Mouse (Mus musculus) midbrain, embryonic 10.5 days (tissue): ENCODE data around the gene Tbcel. TPM values are rescaled to one million over a fixed set of nuclear protein-coding genes. Genes with fewer than 3 reads are reported as not detected.

Experiments used
- DNase-seq: peaks from one replicate; pipeline ENCODE4 v3.0.0-alpha.2; 2017; ENCODE audit warnings: low spot score
- H3K27ac ChIP-seq: fragments of 300-500 bp; sonication (generic); replicated peaks from 2 replicates; pipeline ENCODE4 v1.5.1; 2016; ENCODE audit warnings: mild to moderate bottlenecking
- H3K27me3 ChIP-seq: fragments of 300-500 bp; sonication (generic); 2 replicates; pipeline ENCODE4 v1.6.1; 2016; ENCODE audit warnings: low read depth, mild to moderate bottlenecking; ENCODE audit not compliant: poor library complexity, severe bottlenecking
- H3K36me3 ChIP-seq: fragments of 300-500 bp; sonication (generic); 2 replicates; pipeline ENCODE4 v1.6.1; 2016; ENCODE audit warnings: mild to moderate bottlenecking, moderate library complexity
- H3K4me1 ChIP-seq: fragments of 300-500 bp; sonication (generic); 2 replicates; pipeline ENCODE4 v1.6.1; 2016
- H3K4me3 ChIP-seq: fragments of 300-500 bp; sonication (generic); 2 replicates; pipeline ENCODE4 v1.5.1; 2016; ENCODE audit warnings: mild to moderate bottlenecking, moderate library complexity
- H3K9me3 ChIP-seq: fragments of 300-500 bp; sonication (generic); replicated peaks from 2 replicates; pipeline ENCODE4 v1.6.1; 2016; ENCODE audit warnings: mild to moderate bottlenecking
- WGBS: fragments of 180-500 bp; shearing (Covaris S2); methylation state at CpG from one replicate; pipeline ENCODE4 v1.1.7; 2016; 5-methylcytosine and 5-hydroxymethylcytosine counted together
- polyA plus RNA-seq: library from polyadenylated mRNA; unstranded; fragments of >200 nt; fragmentation: Nextera tagmentation; extraction: Ambion mirVana; gene quantifications from 2 replicates; pipeline ENCODE4 v1.2.1, GENCODE M21; 2016

Tbcel gene
- polyA plus RNA-seq, 1 experiment from 2014 or later = 3.7 TPM

GRCm38 (mm10) chr9:42508235-42508634 is 626 bp upstream of the Tbcel start:
- peaks cover 8% of the 10 kb centered on the region; the same call in 1 of the 2 replicates for H3K4me1 ChIP-seq
- 80% methylated on average over 7 of the region's 7 CpGs for WGBS
- DNase-seq = no peak
- no peak overlapping the region for H3K4me3 ChIP-seq
- no peaks in the 10 kb centered on the region for H3K9me3 ChIP-seq
- H3K36me3 ChIP-seq = no peaks in the 10 kb centered on the region
- no peaks in the 10 kb centered on the region for H3K27me3 ChIP-seq
- no peak overlapping the region for H3K27ac ChIP-seq

DNA sequence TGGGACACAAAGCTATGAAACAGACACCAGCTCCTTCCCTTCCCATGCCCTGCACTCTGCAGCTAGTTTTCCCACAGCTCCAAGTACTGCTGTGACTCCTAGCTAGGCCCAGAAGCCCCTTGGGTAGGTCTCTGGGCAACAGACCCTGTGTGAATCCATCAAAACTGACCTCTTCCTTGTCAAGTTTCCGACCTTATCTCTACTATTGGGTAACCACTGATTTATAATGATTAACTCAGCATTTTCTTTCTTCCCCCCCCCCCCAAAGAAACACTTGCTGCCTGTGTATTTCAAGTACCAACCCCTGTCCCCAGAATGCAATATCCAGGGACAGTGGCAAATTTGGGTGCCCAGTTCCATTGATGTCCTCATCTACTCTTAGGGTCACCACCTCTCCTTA is 587 bp downstream of the Tbcel start:
- Histone ChIP-seq H3K4me1 (peaks cover 7% of the 10 kb centered on the region; the same call in 1 of the 2 replicates), H3K9me3 (no peaks in the 10 kb centered on the region)

GRCm38 (mm10) chr9:42504971-42505510 is 2.6 kb downstream of the Tbcel start:
- Histone ChIP-seq H3K36me3 (no peaks in the 10 kb centered on the region), H3K9me3 (no peaks in the 10 kb centered on the region), H3K27ac (no peak overlapping the region), H3K4me1 (peaks cover 7% of the 10 kb centered on the region; the same call in 1 of the 2 replicates), H3K4me3 (no peak overlapping the region), H3K27me3 (no peaks in the 10 kb centered on the region)
- DNase-seq = no peak
- WGBS = 74% methylated on average over 3 of the region's 3 CpGs

More for the DNA sequence above, 587 bp downstream of the Tbcel start:
- Histone ChIP-seq H3K27me3 (no peaks in the 10 kb centered on the region), H3K4me3 (no peak overlapping the region), H3K36me3 (no peaks in the 10 kb centered on the region), H3K27ac (no peak overlapping the region)
- WGBS = 62% methylated on average over 1 of the region's 1 CpGs
- no peak for DNase-seq

DNA sequence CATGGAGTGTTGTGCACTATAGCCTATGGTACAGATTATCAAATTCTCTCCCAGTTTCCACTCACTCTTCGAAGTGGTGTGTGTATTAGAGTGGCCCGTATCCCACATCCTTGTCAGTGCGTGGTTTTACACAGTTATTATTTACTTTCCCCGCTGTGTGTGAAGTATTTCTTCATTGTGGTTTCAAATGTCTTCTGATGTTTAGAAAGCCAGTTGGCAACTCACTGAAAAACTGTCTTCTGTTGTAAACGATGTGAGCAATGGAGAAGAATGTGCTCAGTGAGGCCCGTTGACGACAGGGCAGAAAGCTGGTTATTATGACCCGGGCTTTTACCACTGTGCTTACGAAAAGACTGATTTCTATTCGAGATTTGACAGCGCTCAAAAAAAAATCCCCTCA is 3.0 kb downstream of the Tbcel start:
- no peak overlapping the region for H3K27ac ChIP-seq
- WGBS = 86% methylated on average over 11 of the region's 11 CpGs
- peaks cover 7% of the 10 kb centered on the region; the same call in 1 of the 2 replicates for H3K4me1 ChIP-seq
- H3K9me3 ChIP-seq = no peaks in the 10 kb centered on the region
- H3K36me3 ChIP-seq = no peaks in the 10 kb centered on the region
- no peaks in the 10 kb centered on the region for H3K27me3 ChIP-seq
- no peak overlapping the region for H3K4me3 ChIP-seq
- DNase-seq = no peak

DNA sequence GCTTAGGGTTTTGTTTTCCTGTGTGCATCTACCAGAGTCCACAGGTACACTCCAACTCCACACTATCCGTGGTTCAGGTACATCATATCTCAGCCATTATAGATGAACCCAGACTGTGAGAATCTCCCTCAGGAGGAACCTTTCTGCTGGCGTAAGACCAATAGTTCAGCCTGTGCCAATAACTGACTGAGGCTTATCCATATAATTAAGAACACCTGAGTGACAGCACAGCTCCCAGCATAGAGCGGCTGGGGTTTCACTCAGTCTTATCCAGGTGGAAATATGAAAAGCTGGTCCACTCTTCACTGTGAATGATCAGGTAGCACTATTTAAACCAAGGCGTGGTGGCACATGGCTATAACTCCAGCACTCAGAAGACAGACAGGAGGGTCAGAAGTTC is 3.9 kb downstream of the Tbcel start:
- no peak overlapping the region for H3K4me3 ChIP-seq
- H3K4me1 ChIP-seq = peaks cover 7% of the 10 kb centered on the region; the same call in 1 of the 2 replicates
- no peak overlapping the region for H3K27ac ChIP-seq
- no peaks in the 10 kb centered on the region for H3K27me3 ChIP-seq
- H3K36me3 ChIP-seq = no peaks in the 10 kb centered on the region
- no peak for DNase-seq
- 85% methylated on average over 4 of the region's 4 CpGs for WGBS
- H3K9me3 ChIP-seq = no peaks in the 10 kb centered on the region

GRCm38 (mm10) chr9:42496296-42496695 is 11.3 kb downstream of the Tbcel start:
- 90% methylated on average over 2 of the region's 2 CpGs for WGBS
- H3K27ac ChIP-seq = no peak overlapping the region

GRCm38 (mm10) chr9:42491780-42492179 is 15.8 kb downstream of the Tbcel start:
- no peak overlapping the region for H3K4me3 ChIP-seq
- 86% methylated on average over 9 of the region's 9 CpGs for WGBS
- no peak for DNase-seq
- H3K9me3 ChIP-seq = peaks cover 7% of the 10 kb centered on the region; the same call in 1 of the 2 replicates
- no peak overlapping the region for H3K27ac ChIP-seq
- H3K36me3 ChIP-seq = no peaks in the 10 kb centered on the region
- H3K4me1 ChIP-seq = 0 out of 2 replicates have a peak, but pooled peaks cover 3% of the 10 kb centered on the region
- H3K27me3 ChIP-seq = no peaks in the 10 kb centered on the region

More at GRCm38 (mm10) chr9:42496296-42496695, 11.3 kb downstream of the Tbcel start:
- no peaks in the 10 kb centered on the region for H3K27me3 ChIP-seq
- no peaks in the 10 kb centered on the region for H3K36me3 ChIP-seq
- peaks cover 11% of the 10 kb centered on the region; the same call in 1 of the 2 replicates for H3K9me3 ChIP-seq
- H3K4me3 ChIP-seq = no peak overlapping the region
- no peak for DNase-seq
- 0 out of 2 replicates have a peak, but pooled peaks cover 1% of the 10 kb centered on the region for H3K4me1 ChIP-seq

GRCm38 (mm10) chr9:42490589-42491382 is 16.8 kb downstream of the Tbcel start:
- no peak for DNase-seq

DNA sequence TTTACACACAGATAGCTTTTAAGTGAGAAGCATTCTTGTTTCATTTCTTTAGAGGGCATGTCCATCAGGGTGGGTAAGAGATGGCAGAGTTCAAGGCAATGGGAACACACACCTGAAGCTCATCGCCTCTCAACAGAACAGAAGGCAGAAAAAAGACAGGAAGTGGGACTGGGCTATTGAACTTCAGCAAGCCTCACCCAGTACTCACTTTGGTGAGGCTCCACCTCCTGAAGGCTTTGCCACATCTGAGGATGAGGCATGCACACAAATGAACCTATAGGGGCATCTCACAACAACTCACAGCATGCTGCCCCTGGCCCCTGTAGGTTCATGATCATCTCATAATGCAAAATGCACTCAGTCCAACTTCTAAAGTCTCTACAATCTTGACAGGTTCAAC is 19.5 kb downstream of the Tbcel start:
- DNase-seq = no peak
- Histone ChIP-seq H3K36me3 (no peaks in the 10 kb centered on the region), H3K4me3 (no peak overlapping the region), H3K27ac (no peak overlapping the region), H3K9me3 (no peaks in the 10 kb centered on the region), H3K27me3 (no peaks in the 10 kb centered on the region), H3K4me1 (0 out of 2 replicates have a peak, but pooled peaks cover 6% of the 10 kb centered on the region)
- 90% methylated on average over 1 of the region's 1 CpGs for WGBS

More at GRCm38 (mm10) chr9:42490589-42491382, 16.8 kb downstream of the Tbcel start:
- no peaks in the 10 kb centered on the region for H3K36me3 ChIP-seq
- H3K27me3 ChIP-seq = no peaks in the 10 kb centered on the region
- 89% methylated on average over 16 of the region's 16 CpGs for WGBS
- no peak overlapping the region for H3K4me3 ChIP-seq
- H3K4me1 ChIP-seq = 0 out of 2 replicates have a peak, but pooled peaks cover 3% of the 10 kb centered on the region
- H3K27ac ChIP-seq = no peak overlapping the region
- no peaks in the 10 kb centered on the region for H3K9me3 ChIP-seq

GRCm38 (mm10) chr9:42486913-42487312 is 20.7 kb downstream of the Tbcel start:
- Histone ChIP-seq H3K4me1 (0 out of 2 replicates have a peak, but pooled peaks cover 6% of the 10 kb centered on the region), H3K9me3 (no peaks in the 10 kb centered on the region), H3K27ac (no peak overlapping the region), H3K4me3 (no peak overlapping the region), H3K27me3 (no peaks in the 10 kb centered on the region), H3K36me3 (no peaks in the 10 kb centered on the region)
- WGBS = 85% methylated on average over 4 of the region's 4 CpGs
- no peak for DNase-seq

- WGBS = 94% methylated on average over 1 of the region's 1 CpGs
- Histone ChIP-seq H3K4me1 (0 out of 2 replicates have a peak, but pooled peaks cover 3% of the 10 kb centered on the region), H3K27ac (no peak overlapping the region), H3K27me3 (no peaks in the 10 kb centered on the region), H3K9me3 (no peaks in the 10 kb centered on the region), H3K36me3 (no peaks in the 10 kb centered on the region), H3K4me3 (no peak overlapping the region)
- DNase-seq = no peak
These were observed 22.9 kb downstream of the Tbcel start for GRCm38 (mm10) chr9:42484667-42485066.

DNA sequence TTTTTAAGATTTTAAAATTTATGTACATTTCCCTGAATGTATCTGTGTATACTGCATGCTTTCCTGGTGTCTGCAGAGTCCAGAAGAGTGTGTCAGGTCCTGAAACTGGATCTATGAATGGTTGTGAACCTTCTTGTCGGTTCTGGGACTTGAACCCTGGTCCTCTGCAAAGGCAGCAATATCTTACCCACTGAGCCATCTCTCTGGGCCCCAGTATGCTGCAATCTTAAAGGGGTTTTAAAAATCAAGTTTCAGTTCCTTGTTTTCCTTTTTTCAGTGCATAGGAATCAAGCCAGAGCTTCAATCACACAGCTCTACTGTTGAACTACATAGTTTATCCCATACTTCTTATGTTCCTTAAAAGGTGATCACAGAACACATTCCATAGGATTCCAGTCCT is 24.7 kb downstream of the Tbcel start:
- 80% methylated on average over 1 of the region's 1 CpGs for WGBS
- DNase-seq = no peak
- Histone ChIP-seq H3K9me3 (no peaks in the 10 kb centered on the region), H3K4me1 (0 out of 2 replicates have a peak, but pooled peaks cover 3% of the 10 kb centered on the region), H3K27me3 (no peaks in the 10 kb centered on the region), H3K36me3 (no peaks in the 10 kb centered on the region), H3K27ac (no peak overlapping the region), H3K4me3 (no peak overlapping the region)

- DNase-seq = no peak
- WGBS = 94% methylated on average over 4 of the region's 4 CpGs
- no peaks in the 10 kb centered on the region for H3K36me3 ChIP-seq
These were observed 31.4 kb downstream of the Tbcel start for GRCm38 (mm10) chr9:42476166-42476565.

More at GRCm38 (mm10) chr9:42476166-42476565, 31.4 kb downstream of the Tbcel start:
- peaks cover 12% of the 10 kb centered on the region for H3K4me1 ChIP-seq
- no peaks in the 10 kb centered on the region for H3K9me3 ChIP-seq
- H3K27me3 ChIP-seq = no peaks in the 10 kb centered on the region
- H3K27ac ChIP-seq = no peak overlapping the region
- no peak overlapping the region for H3K4me3 ChIP-seq
